Mouse (Mus musculus) testis, adult 2 months (tissue): ENCODE data around the gene Irgm2. TPM values are rescaled to one million over a fixed set of nuclear protein-coding genes. Genes with fewer than 3 reads are reported as not detected.

Source experiments
- H3K27ac ChIP-seq: fragments of 200-500 bp; 2 replicates; pipeline ENCODE4 v1.5.1; 2012; ENCODE audit warnings: low read depth, low read length; ENCODE audit not compliant: control insufficient read depth, insufficient read depth
- H3K27me3 ChIP-seq: fragments of 200-500 bp; 2 replicates; pipeline ENCODE4 v1.6.1; 2012; ENCODE audit warnings: mild to moderate bottlenecking, low read length, moderate library complexity; ENCODE audit not compliant: control insufficient read depth, insufficient read depth
- H3K36me3 ChIP-seq: fragments of 200-500 bp; 2 replicates; pipeline ENCODE4 v1.6.1; 2012; ENCODE audit warnings: mild to moderate bottlenecking, low read length; ENCODE audit not compliant: control insufficient read depth, insufficient read depth
- H3K4me1 ChIP-seq: fragments of 200-500 bp; 2 replicates; pipeline ENCODE4 v1.6.1; 2012; ENCODE audit warnings: low read length; ENCODE audit not compliant: control insufficient read depth, insufficient read depth
- H3K4me3 ChIP-seq: fragments of 200-500 bp; 2 replicates; pipeline ENCODE4 v1.5.1; 2012; ENCODE audit warnings: low read depth, mild to moderate bottlenecking, low read length, moderate library complexity, mixed read lengths; ENCODE audit not compliant: control insufficient read depth
- CTCF ChIP-seq: fragments of 200-500 bp; IDR thresholded peaks from 2 replicates; pipeline ENCODE4 v1.5.1; 2012; ENCODE audit warnings: low read depth, mild to moderate bottlenecking, inconsistent platforms, low read length, moderate library complexity; ENCODE audit not compliant: control insufficient read depth, insufficient read depth, insufficient replicate concordance
- POLR2A ChIP-seq: fragments of 200-500 bp; IDR thresholded peaks from 2 replicates; pipeline ENCODE4 v1.6.1; 2012; ENCODE audit warnings: low read depth, mild to moderate bottlenecking, inconsistent platforms, low read length, moderate library complexity; ENCODE audit not compliant: control insufficient read depth
- polyA plus RNA-seq: library from polyadenylated mRNA; depleted of rRNA; stranded (reverse); fragments of >200 nt; gene quantifications from 2 replicates; pipeline ENCODE4 v1.2.3, GENCODE M21; 2012; rRNA removed

Irgm2 gene
- polyA plus RNA-seq, 1 experiment, result 0.79 TPM

GRCm38 (mm10) chr11:58262336-58262735, 62.9 kb downstream of the Irgm2 start:
- no peak for TF ChIP-seq POLR2A
- TF ChIP-seq CTCF, result no peak
- Histone ChIP-seq H3K27me3 (no peaks in the 10 kb centered on the region), H3K36me3 (no peaks in the 10 kb centered on the region), H3K27ac (no peak overlapping the region), H3K4me1 (no peaks in the 10 kb centered on the region), H3K4me3 (no peak overlapping the region)

GRCm38 (mm10) chr11:58263516-58263915, 64.1 kb downstream of the Irgm2 start:
- H3K4me1 ChIP-seq, result no peaks in the 10 kb centered on the region
- no peaks in the 10 kb centered on the region for H3K27me3 ChIP-seq
- no peaks in the 10 kb centered on the region for H3K36me3 ChIP-seq
- no peak for TF ChIP-seq CTCF
- TF ChIP-seq POLR2A, result no peak
- H3K4me3 ChIP-seq, result no peak overlapping the region
- no peak overlapping the region for H3K27ac ChIP-seq

- Histone ChIP-seq H3K4me3 (no peak overlapping the region), H3K4me1 (no peaks in the 10 kb centered on the region), H3K27ac (no peak overlapping the region), H3K27me3 (no peaks in the 10 kb centered on the region), H3K36me3 (no peaks in the 10 kb centered on the region)
- no peak for TF ChIP-seq POLR2A
- TF ChIP-seq CTCF, result no peak
These were observed 65.1 kb downstream of the Irgm2 start for GRCm38 (mm10) chr11:58264546-58264945.

GRCm38 (mm10) chr11:58268285-58268684, 68.9 kb downstream of the Irgm2 start:
- Histone ChIP-seq H3K4me1 (no peaks in the 10 kb centered on the region), H3K27ac (no peak overlapping the region), H3K36me3 (no peaks in the 10 kb centered on the region), H3K4me3 (no peak overlapping the region), H3K27me3 (no peaks in the 10 kb centered on the region)
- TF ChIP-seq POLR2A (no peak), CTCF (no peak)

Other genes starting within 250 kb of the Irgm2 start
- gene Larp1, start 190.6 kb upstream of the Irgm2 start, polyA plus RNA-seq, result 123 and 129 TPM in 2 replicates
- gene Gm12248, start 106.5 kb upstream of the Irgm2 start, polyA plus RNA-seq, result 1.5 TPM in 2 replicates
- gene Cnot8, start 95.5 kb upstream of the Irgm2 start, polyA plus RNA-seq, result 17.6 and 22.8 TPM in 2 replicates
- gene Gemin5, start 31.1 kb upstream of the Irgm2 start, polyA plus RNA-seq, result 27.8 and 36.4 TPM in 2 replicates
- 39.4 and 43.3 TPM in 2 replicates for gene Mrpl22, start 28.0 kb upstream of the Irgm2 start, polyA plus RNA-seq
- gene Igtp, start 62 bp upstream of the Irgm2 start, polyA plus RNA-seq, result 0.59 and 0.61 TPM in 2 replicates
- 0.13 and 0.75 TPM in 2 replicates for gene 4930438A08Rik, start 75.2 kb downstream of the Irgm2 start, polyA plus RNA-seq
- gene Zfp692, start 107.5 kb downstream of the Irgm2 start, polyA plus RNA-seq, result 11.2 and 14.0 TPM in 2 replicates
- gene Zfp672, start 130.7 kb downstream of the Irgm2 start, polyA plus RNA-seq, result 43.7 and 48.9 TPM in 2 replicates
- gene Sh3bp5l, start 131.1 kb downstream of the Irgm2 start, polyA plus RNA-seq, result 8.6 and 9.5 TPM in 2 replicates
- 4.0 and 4.3 TPM in 2 replicates for gene Lypd8, start 179.4 kb downstream of the Irgm2 start, polyA plus RNA-seq
- gene 1810065E05Rik, start 221.5 kb downstream of the Irgm2 start, polyA plus RNA-seq, result 0.81 and 4.0 TPM in 2 replicates
- gene Gm12253, start 232.9 kb downstream of the Irgm2 start, polyA plus RNA-seq, result not detected in 2 replicates